Mouse (Mus musculus) hindbrain, postnatal 0 days (tissue): ENCODE results near the gene Hcrtr1. TPM values are rescaled to one million over a fixed set of nuclear protein-coding genes. Genes with fewer than 3 reads are reported as not detected.

Experiments
- ATAC-seq: fragments of 200-750 bp; cut with Nextera tagmentation; 2 replicates; pipeline ENCODE4 v1.8.0; 2017; ENCODE audit warnings: mild to moderate bottlenecking, moderate TSS enrichment, moderate library complexity
- DNase-seq: peaks from one replicate; pipeline ENCODE4 v3.0.0-alpha.2; 2015; ENCODE audit warnings: low spot score
- H3K27ac ChIP-seq: fragments of 300-500 bp; sonication (generic); 2 replicates; pipeline ENCODE4 v1.5.1; 2014; ENCODE audit warnings: mild to moderate bottlenecking
- H3K27me3 ChIP-seq: fragments of 300-500 bp; sonication (generic); 2 replicates; pipeline ENCODE4 v1.6.1; 2014; ENCODE audit warnings: low read length, mixed read lengths; ENCODE audit not compliant: insufficient read depth
- H3K36me3 ChIP-seq: fragments of 300-500 bp; sonication (generic); 2 replicates; pipeline ENCODE4 v1.6.1; 2014; ENCODE audit warnings: low read length, mixed read lengths; ENCODE audit not compliant: insufficient read depth
- H3K4me1 ChIP-seq: fragments of 300-500 bp; sonication (generic); 2 replicates; pipeline ENCODE4 v1.6.1; 2014; ENCODE audit warnings: antibody characterized with exemption, low read length, mixed read lengths; ENCODE audit not compliant: insufficient read depth
- H3K4me2 ChIP-seq: fragments of 300-500 bp; sonication (generic); 2 replicates; pipeline ENCODE4 v1.6.1; 2014; ENCODE audit warnings: low read depth, mild to moderate bottlenecking, low read length, moderate library complexity, mixed read lengths
- H3K4me3 ChIP-seq: fragments of 300-500 bp; sonication (generic); 2 replicates; pipeline ENCODE4 v1.5.1; 2014; ENCODE audit warnings: low read length
- H3K9ac ChIP-seq: fragments of 300-500 bp; sonication (generic); replicated peaks from 2 replicates; pipeline ENCODE4 v1.6.1; 2014; ENCODE audit warnings: mild to moderate bottlenecking, low read length, moderate library complexity, mixed read lengths
- H3K9me3 ChIP-seq: fragments of 300-500 bp; sonication (generic); 2 replicates; pipeline ENCODE4 v1.6.1; 2016; ENCODE audit warnings: low read length, mixed read lengths
- CTCF ChIP-seq: IDR thresholded peaks from 2 replicates; pipeline ENCODE4 v1.5.1; 2016; ENCODE audit warnings: antibody characterized with exemption, control low read depth, low read depth
- WGBS: fragments of 180-500 bp; shearing (Covaris S2); extraction: QIAGEN DNeasy Blood & Tissue Kit; methylation state at CpG from one replicate; pipeline ENCODE4 v1.1.7; 2014; 5-methylcytosine and 5-hydroxymethylcytosine counted together
- polyA plus RNA-seq: library from polyadenylated mRNA; unstranded; fragments of >200 nt; fragmentation: Nextera tagmentation; extraction: Ambion mirVana; gene quantifications from 2 replicates; pipeline ENCODE4 v1.2.1, GENCODE M21; 2015
- total RNA-seq: library from RNA; depleted of rRNA; stranded (reverse); fragments of >200 nt; gene quantifications from 2 replicates; pipeline ENCODE4 v1.2.3, GENCODE M21; 2014

The Hcrtr1 gene
- total and polyA plus RNA-seq, 2 experiments from 2014 or later, result 12.1 to 24.2 TPM

DNA sequence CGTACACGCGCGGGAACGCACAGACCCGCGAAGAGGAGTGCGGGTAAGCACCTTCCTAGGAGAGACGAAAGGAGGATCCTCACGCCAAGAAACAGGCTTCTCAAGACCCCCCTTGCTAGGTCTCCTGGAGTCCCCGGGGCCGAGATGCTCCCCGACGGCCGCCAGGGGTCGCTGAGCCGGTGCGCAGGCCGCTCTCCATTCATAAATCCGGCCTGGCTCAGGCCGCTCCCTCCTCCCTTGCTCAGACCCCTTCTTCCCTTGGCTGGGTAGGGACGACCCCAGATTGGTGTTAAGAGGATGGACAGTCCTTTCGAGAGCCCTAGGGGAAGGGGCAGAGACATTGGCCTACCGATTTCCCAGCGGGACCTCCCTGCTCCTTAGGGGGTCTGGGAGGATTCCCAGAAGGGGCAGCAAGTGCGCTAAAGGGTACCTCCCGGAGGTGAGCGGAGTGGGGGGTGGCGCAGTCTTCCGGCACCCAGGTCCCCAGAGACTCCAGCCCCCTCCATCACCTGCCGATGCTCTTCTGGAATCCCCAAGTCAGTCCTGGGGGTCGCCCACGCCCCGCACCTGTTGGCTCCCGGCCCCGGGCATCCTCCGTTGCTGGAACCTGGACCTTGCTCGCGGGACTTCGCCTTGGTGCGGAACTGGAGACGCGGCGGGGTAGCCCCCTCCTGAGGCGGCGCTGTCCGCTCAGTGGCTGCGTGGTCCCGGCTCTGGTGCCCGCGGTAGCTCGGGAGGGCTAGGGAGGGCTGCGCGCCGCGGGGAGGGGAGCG, 532 bp downstream of the Hcrtr1 start:
- ATAC-seq (peak; percentile 80), DNase-seq (peak; percentile 88)
- Histone ChIP-seq H3K36me3 (no peaks in the 10 kb centered on the region), H3K4me3 (peak overlapping the region; percentile 46), H3K9me3 (no peaks in the 10 kb centered on the region), H3K27ac (no peak overlapping the region), H3K9ac (peak overlapping the region; percentile 54; the same call in 1 of the 2 replicates), H3K4me2 (peak overlapping the region; percentile 93), H3K27me3 (0 out of 2 replicates have a peak, but pooled peaks cover 5% of the 10 kb centered on the region), H3K4me1 (peaks cover 13% of the 10 kb centered on the region)
- TF ChIP-seq CTCF, result peak; percentile 93
- WGBS, result 1% methylated on average over 56 of the region's 57 CpGs

DNA sequence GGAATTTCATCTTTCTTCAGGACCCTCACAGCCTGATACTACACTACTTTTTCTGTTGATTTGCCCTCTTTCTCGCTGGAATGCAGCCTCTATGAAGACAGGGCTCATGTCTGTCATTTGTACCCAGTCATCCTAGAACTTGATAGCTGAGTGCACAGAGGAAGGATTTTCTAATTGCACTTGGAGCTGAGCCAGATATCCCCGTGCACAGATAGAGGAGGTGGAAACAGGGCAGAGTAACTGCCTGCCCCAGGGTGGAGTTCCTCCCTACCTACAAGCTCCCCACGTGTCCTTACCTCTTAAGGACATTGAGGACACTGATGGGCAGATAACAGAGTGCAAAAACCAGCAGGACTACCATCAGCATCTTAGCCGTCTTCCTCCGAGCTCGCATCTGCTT, 5.8 kb downstream of the Hcrtr1 start:
- no peak overlapping the region for H3K4me2 ChIP-seq
- ATAC-seq (no peak), DNase-seq (peak; percentile 9)
- no peak overlapping the region for H3K27ac ChIP-seq
- no peak for TF ChIP-seq CTCF
- H3K4me1 ChIP-seq, result no peaks in the 10 kb centered on the region
- no peak overlapping the region for H3K4me3 ChIP-seq
- no peak overlapping the region for H3K9ac ChIP-seq
- no peaks in the 10 kb centered on the region for H3K36me3 ChIP-seq
- no peaks in the 10 kb centered on the region for H3K9me3 ChIP-seq
- no peaks in the 10 kb centered on the region for H3K27me3 ChIP-seq
- WGBS, result 58% methylated on average over 6 of the region's 6 CpGs

DNA sequence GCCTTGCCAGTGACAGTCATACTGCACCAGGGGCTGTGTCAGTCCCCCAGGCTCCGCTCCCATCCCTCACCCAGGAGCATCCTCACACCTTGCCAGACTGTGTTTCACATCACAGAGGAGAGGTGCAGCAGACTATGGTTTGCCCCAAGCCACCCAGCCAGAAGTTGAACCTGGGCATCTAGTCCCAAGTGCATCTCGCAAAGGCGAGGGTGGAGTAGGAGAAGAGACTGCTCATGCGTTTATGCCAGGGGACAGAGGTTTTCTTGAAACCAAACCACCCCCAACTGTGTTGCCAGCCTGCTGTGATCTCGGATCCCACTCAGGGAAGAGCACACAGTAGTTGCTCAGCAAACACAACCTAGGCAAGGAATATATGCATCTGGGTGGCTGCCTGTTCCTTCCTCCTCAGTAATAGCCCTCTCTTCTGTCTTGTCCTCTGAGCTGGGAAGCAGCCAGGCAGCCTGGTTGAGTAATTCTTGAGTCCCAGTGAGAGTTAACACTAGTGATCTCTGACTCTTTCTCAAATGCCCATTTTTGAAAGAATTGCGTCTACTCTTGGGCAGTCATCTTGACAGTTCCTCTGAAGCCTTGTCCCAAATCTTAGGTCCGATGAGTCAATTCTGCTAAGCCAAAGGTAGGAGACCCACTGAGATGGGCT, 7.6 kb downstream of the Hcrtr1 start:
- peaks cover 12% of the 10 kb centered on the region; the same call in 1 of the 2 replicates for H3K36me3 ChIP-seq
- no peak for TF ChIP-seq CTCF
- H3K4me3 ChIP-seq, result no peak overlapping the region
- no peak for ATAC-seq
- H3K27me3 ChIP-seq, result no peaks in the 10 kb centered on the region
- no peaks in the 10 kb centered on the region for H3K9me3 ChIP-seq
- H3K4me1 ChIP-seq, result no peaks in the 10 kb centered on the region
- H3K27ac ChIP-seq, result no peak overlapping the region
- DNase-seq, result no peak
- no peak overlapping the region for H3K9ac ChIP-seq
- WGBS, result 85% methylated on average over 7 of the region's 7 CpGs
- H3K4me2 ChIP-seq, result no peak overlapping the region

DNA sequence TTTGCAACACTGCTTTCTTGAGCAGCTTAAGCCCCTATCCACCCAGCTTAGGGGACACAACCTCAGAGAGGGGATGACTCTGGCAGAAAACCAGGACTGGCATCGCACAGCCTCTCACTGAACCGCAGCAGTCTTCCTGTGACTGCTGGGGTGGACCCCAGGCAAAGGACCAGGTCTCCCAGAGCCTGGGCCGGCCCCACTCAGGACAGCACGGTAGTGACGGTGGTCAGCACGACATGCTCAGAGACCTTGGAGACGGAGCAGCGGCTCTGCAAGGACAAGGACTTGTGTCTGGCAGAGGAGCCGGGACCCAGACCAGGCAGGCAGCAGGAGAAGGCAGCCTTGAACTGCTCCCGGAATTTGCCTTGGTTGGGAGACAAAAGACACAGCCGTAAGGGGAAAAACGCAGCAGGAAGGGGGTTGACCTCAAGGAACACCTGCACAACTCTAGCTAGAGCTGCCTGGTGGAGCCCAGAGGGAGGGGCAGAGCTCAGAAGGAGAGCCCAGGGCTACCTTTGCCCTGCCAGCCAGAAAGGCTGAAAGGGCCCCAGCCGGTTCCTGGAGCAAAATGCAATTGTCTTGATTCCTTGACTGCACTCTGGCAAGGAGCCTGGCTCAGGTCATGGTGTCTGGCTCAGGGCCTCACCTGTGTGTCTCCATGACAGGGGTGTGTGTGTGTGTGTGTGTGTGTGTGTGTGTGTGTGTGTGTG, 8.4 kb downstream of the Hcrtr1 start:
- no peak for TF ChIP-seq CTCF
- H3K36me3 ChIP-seq, result peaks cover 19% of the 10 kb centered on the region; the same call in 1 of the 2 replicates
- H3K27me3 ChIP-seq, result no peaks in the 10 kb centered on the region
- H3K4me1 ChIP-seq, result no peaks in the 10 kb centered on the region
- no peak overlapping the region for H3K4me2 ChIP-seq
- H3K9me3 ChIP-seq, result no peaks in the 10 kb centered on the region
- no peak overlapping the region for H3K4me3 ChIP-seq
- H3K9ac ChIP-seq, result no peak overlapping the region
- ATAC-seq (no peak), DNase-seq (no peak)
- no peak overlapping the region for H3K27ac ChIP-seq
- WGBS, result 38% methylated on average over 13 of the region's 13 CpGs

DNA sequence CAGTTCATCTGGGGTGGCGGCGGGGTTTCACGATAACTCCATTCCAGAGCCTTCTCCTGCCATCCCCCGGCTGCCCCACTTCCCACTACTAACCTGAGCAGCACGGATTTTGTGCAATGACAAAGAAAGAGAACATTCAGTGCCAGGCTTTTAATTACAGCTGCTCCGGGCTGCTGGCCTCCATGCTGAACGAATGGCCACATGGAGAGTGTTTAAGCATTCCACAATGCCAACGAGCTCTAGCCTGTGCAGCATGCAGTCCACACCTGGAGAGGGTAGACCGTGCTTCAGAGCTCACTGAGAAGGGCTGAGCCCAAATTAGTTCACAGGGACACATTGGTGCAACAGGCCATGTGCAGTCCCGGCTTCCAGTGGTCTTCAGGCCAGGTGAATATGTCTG, 9.1 kb downstream of the Hcrtr1 start:
- Histone ChIP-seq H3K4me2 (no peak overlapping the region), H3K36me3 (peaks cover 26% of the 10 kb centered on the region; the same call in 1 of the 2 replicates), H3K4me1 (no peaks in the 10 kb centered on the region), H3K27me3 (no peaks in the 10 kb centered on the region), H3K9ac (no peak overlapping the region), H3K4me3 (no peak overlapping the region), H3K9me3 (no peaks in the 10 kb centered on the region), H3K27ac (no peak overlapping the region)
- no peak for TF ChIP-seq CTCF
- ATAC-seq, result no peak
- DNase-seq, result no peak
- WGBS, result 71% methylated on average over 10 of the region's 10 CpGs

DNA sequence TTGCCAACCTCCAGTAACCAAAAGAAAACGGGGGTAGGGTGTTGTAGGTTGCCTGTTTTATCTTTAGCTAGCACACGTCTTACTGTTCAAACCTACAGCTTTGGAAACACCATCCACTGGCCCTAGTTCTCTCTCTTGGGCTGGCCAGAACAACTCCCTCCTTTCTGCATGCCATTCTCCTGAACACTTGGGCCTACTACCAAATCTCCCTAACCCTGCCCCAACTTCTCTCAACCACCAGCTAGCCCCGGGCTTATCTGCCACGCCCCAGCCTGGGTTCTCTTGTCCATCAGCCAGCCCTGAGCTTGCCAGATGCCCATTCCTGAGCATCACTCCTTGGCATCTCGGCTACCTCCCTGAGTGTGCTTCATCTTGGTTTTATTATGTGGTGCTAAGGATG, 10.3 kb downstream of the Hcrtr1 start:
- H3K9ac ChIP-seq, result no peak overlapping the region
- no peak overlapping the region for H3K4me2 ChIP-seq
- H3K4me1 ChIP-seq, result no peaks in the 10 kb centered on the region
- no peak for DNase-seq
- no peak overlapping the region for H3K27ac ChIP-seq
- WGBS, result 82% methylated on average over 5 of the region's 5 CpGs
- no peak overlapping the region for H3K4me3 ChIP-seq
- no peaks in the 10 kb centered on the region for H3K27me3 ChIP-seq
- H3K9me3 ChIP-seq, result no peaks in the 10 kb centered on the region
- TF ChIP-seq CTCF, result no peak
- H3K36me3 ChIP-seq, result peaks cover 30% of the 10 kb centered on the region; the same call in 1 of the 2 replicates
- ATAC-seq, result no peak
